ENCODE assay signal across 13 mouse cellular contexts in genomic region chr14:31857096-31857975, GRCm38 (mm10). TPM values are rescaled to one million over a fixed set of nuclear protein-coding genes. Genes with fewer than 3 reads are reported as not detected.
DNase-seq lines count a peak whose midpoint lies in the region; ATAC-seq and TF ChIP-seq lines count a peak whose summit lies in the region.
"Had no signal": no experiment of that assay in that cellular context is flagged by ENCODE, and none has a peak within 500 bp of the region (broad histone marks: within the 10 kb centered on the region; RNA-seq: fewer than 3 reads in every experiment).

No protein-coding gene starts in this region.

- peak overlapping the region; percentile 26; the same call in 1 of the 2 replicates for H3K27ac ChIP-seq in heart, embryonic 15.5 days
- no peak overlapping the region for H3K27ac ChIP-seq in embryonic facial prominence, embryonic 10.5 days (replicated peaks)
- peak overlapping the region; percentile 87 for H3K27ac ChIP-seq in olfactory bulb, adult 2 months (ENCODE audit: insufficient read depth, low read depth, low read length)
- H3K27ac ChIP-seq: lung, embryonic 15.5 days had no signal

- 63% methylated on average over 11 of the region's 11 CpGs for WGBS in heart, embryonic 15.5 days
- 68% methylated on average over 11 of the region's 11 CpGs for WGBS in embryonic facial prominence, embryonic 10.5 days
- 54% methylated on average over 11 of the region's 11 CpGs for WGBS in olfactory bulb, adult 2 months

- H3K4me1 ChIP-seq in heart, embryonic 15.5 days (replicated peaks): peaks cover 12% of the 10 kb centered on the region
- H3K4me1 ChIP-seq in embryonic facial prominence, embryonic 10.5 days: peaks cover 9% of the 10 kb centered on the region
- peaks cover 12% of the 10 kb centered on the region for H3K4me1 ChIP-seq in olfactory bulb, adult 2 months (ENCODE audit: control insufficient read depth, insufficient read depth, low read length)
- H3K4me1 ChIP-seq: lung, embryonic 15.5 days had no signal

- DNase-seq in heart, adult 8-10 months (ENCODE audit: low spot score): no peak
- DNase-seq in embryonic facial prominence, embryonic 10.5 days (ENCODE audit: low spot score): peak; percentile 14
- DNase-seq in kidney, postnatal 10 days: peak; percentile 54
- no peak for DNase-seq in testis, postnatal 14 days (ENCODE audit: low spot score)
- no peak for DNase-seq in ovary, adult 18-20 months (ENCODE audit: low spot score)
- DNase-seq in thymus, adult 18-20 months: no peak
- DNase-seq: adrenal gland, postnatal 36 days had no signal

- no peak overlapping the region for H3K9ac ChIP-seq in heart, embryonic 15.5 days
- H3K9ac ChIP-seq: lung, embryonic 15.5 days had no signal

- ATAC-seq in heart, embryonic 15.5 days (replicated peaks; ENCODE audit: insufficient number of reproducible peaks, insufficient read depth, low FRiP score, low read depth): no peak
- ATAC-seq: CD4-positive, CD25-positive, alpha-beta regulatory T cell, adult 4 months; inflammation-experienced regulatory T-cells, adult 6 months had no signal

- H3K4me2 ChIP-seq in heart, embryonic 15.5 days: no peak overlapping the region
- H3K4me2 ChIP-seq: lung, embryonic 15.5 days had no signal

- H3K27me3 ChIP-seq in heart, embryonic 15.5 days: no peaks in the 10 kb centered on the region
- no peaks in the 10 kb centered on the region for H3K27me3 ChIP-seq in embryonic facial prominence, embryonic 10.5 days (replicated peaks; ENCODE audit: low read depth, poor library complexity, severe bottlenecking)
- H3K27me3 ChIP-seq: lung, embryonic 15.5 days had no signal

- H3K4me3 ChIP-seq in heart, embryonic 15.5 days: no peak overlapping the region
- no peak overlapping the region for H3K4me3 ChIP-seq in embryonic facial prominence, embryonic 10.5 days
- no peak overlapping the region for H3K4me3 ChIP-seq in olfactory bulb, adult 2 months (ENCODE audit: insufficient read depth, low read depth, low read length)
- H3K4me3 ChIP-seq: lung, embryonic 15.5 days; myocyte had no signal

- H3K9me3 ChIP-seq in heart, embryonic 15.5 days (replicated peaks): no peaks in the 10 kb centered on the region
- H3K9me3 ChIP-seq in embryonic facial prominence, embryonic 10.5 days: peaks cover 9% of the 10 kb centered on the region; the same call in 1 of the 2 replicates
- H3K9me3 ChIP-seq: lung, embryonic 15.5 days had no signal

- no peaks in the 10 kb centered on the region for H3K36me3 ChIP-seq in heart, embryonic 15.5 days
- no peaks in the 10 kb centered on the region for H3K36me3 ChIP-seq in embryonic facial prominence, embryonic 10.5 days (replicated peaks)
- H3K36me3 ChIP-seq: lung, embryonic 15.5 days had no signal

- no peak for TF ChIP-seq CTCF in olfactory bulb, adult 2 months (IDR thresholded peaks at IDR 0.05; ENCODE audit: insufficient read depth, low read depth, low read length)

- no peak for TF ChIP-seq POLR2A in olfactory bulb, adult 2 months (IDR thresholded peaks at IDR 0.05; ENCODE audit: insufficient read depth, low read depth, low read length)

RNA-seq across cellular contexts. Expression of gene Ankrd28, which starts 26.9 kb away (rescaled TPM):
- 4.1 and 5.6 TPM in 2 replicates for polyA plus RNA-seq in heart, embryonic 15.5 days (2015; fragmentation: Nextera tagmentation; extraction: Ambion mirVana)
- total RNA-seq in heart, adult 8-10 months (2022): 10 to 100 TPM; 25.0 to 34.2 (median 29.3) TPM
- polyA plus RNA-seq in embryonic facial prominence, embryonic 10.5 days (2016; fragmentation: Nextera tagmentation; extraction: Ambion mirVana): 9.5 and 10.7 TPM in 2 replicates
- not detected in 2 replicates for polyA plus RNA-seq in olfactory bulb, adult 2 months (2012; ENCODE audit: insufficient read depth, insufficient read length, low replicate concordance, missing spikeins)

Comparison
In these comparisons a context has a peak if more than half of its experiments do, and no peak if none do; other contexts are left out.
1. DNase-seq: peak in embryonic facial prominence, embryonic 10.5 days (single experiment) and kidney, postnatal 10 days (single experiment); none in heart, adult 8-10 months (single experiment), testis, postnatal 14 days (single experiment), ovary, adult 18-20 months (single experiment) and thymus, adult 18-20 months (0 of 2).